Mouse (Mus musculus) liver, postnatal 0 days (tissue): ENCODE data around the gene Tada3. TPM values are rescaled to one million over a fixed set of nuclear protein-coding genes. Genes with fewer than 3 reads are reported as not detected.

Experiments
- ATAC-seq: fragments of 200-750 bp; cut with Nextera tagmentation; 2 replicates; pipeline ENCODE4 v1.8.0; 2017; ENCODE audit warnings: mild to moderate bottlenecking, moderate library complexity
- DNase-seq: peaks from one replicate; pipeline ENCODE4 v3.0.0-alpha.2; 2016
- H3K27ac ChIP-seq: fragments of 300-500 bp; sonication (generic); 2 replicates; pipeline ENCODE4 v1.5.1; 2014; ENCODE audit warnings: antibody characterized with exemption, moderate library complexity, mild to moderate bottlenecking, low read depth
- H3K27me3 ChIP-seq: fragments of 300-500 bp; sonication (generic); 2 replicates; pipeline ENCODE4 v1.6.1; 2014; ENCODE audit warnings: low read length, control low read depth, mixed read lengths; ENCODE audit not compliant: insufficient read depth
- H3K36me3 ChIP-seq: fragments of 300-500 bp; sonication (generic); replicated peaks from 2 replicates; pipeline ENCODE4 v1.6.1; 2014; ENCODE audit warnings: mild to moderate bottlenecking, control low read depth, low read length, moderate library complexity, mixed read lengths; ENCODE audit not compliant: insufficient read depth
- H3K4me1 ChIP-seq: fragments of 300-500 bp; sonication (generic); 2 replicates; pipeline ENCODE4 v1.6.1; 2014; ENCODE audit warnings: antibody characterized with exemption, mild to moderate bottlenecking, control low read depth; ENCODE audit not compliant: insufficient read depth
- H3K4me2 ChIP-seq: fragments of 300-500 bp; sonication (generic); 2 replicates; pipeline ENCODE4 v1.6.1; 2014; ENCODE audit warnings: low read depth, mild to moderate bottlenecking, low read length, moderate library complexity, mixed read lengths
- H3K4me3 ChIP-seq: fragments of 300-500 bp; sonication (generic); 2 replicates; pipeline ENCODE4 v1.5.1; 2014; ENCODE audit warnings: low read depth, low read length
- H3K9ac ChIP-seq: fragments of 300-500 bp; sonication (generic); replicated peaks from 2 replicates; pipeline ENCODE4 v1.6.1; 2014; ENCODE audit warnings: mild to moderate bottlenecking, moderate library complexity
- H3K9me3 ChIP-seq: fragments of 300-500 bp; sonication (generic); 2 replicates; pipeline ENCODE4 v1.6.1; 2016; ENCODE audit warnings: mild to moderate bottlenecking, control low read depth, low read length, mixed read lengths
- CTCF ChIP-seq: sonication (generic); IDR thresholded peaks from 2 replicates; pipeline ENCODE4 v1.5.1; 2016; ENCODE audit warnings: antibody characterized with exemption, low read depth
- EP300 ChIP-seq: IDR thresholded peaks from 2 replicates; pipeline ENCODE4 v1.6.1; 2016; ENCODE audit warnings: antibody characterized with exemption, low read depth, mild to moderate bottlenecking
- WGBS: fragments of 180-500 bp; shearing (Covaris S2); extraction: QIAGEN DNeasy Blood & Tissue Kit; methylation state at CpG from one replicate; pipeline ENCODE4 v1.1.7; 2014; ENCODE audit not compliant: insufficient replicate concordance; 5-methylcytosine and 5-hydroxymethylcytosine counted together
- polyA plus RNA-seq: library from polyadenylated mRNA; unstranded; fragments of >200 nt; fragmentation: Nextera tagmentation; extraction: Ambion mirVana; gene quantifications from 2 replicates; pipeline ENCODE4 v1.2.1, GENCODE M21; 2015

Tada3 gene
- polyA plus RNA-seq, 1 experiment from 2014 or later: 11.9 TPM

DNA sequence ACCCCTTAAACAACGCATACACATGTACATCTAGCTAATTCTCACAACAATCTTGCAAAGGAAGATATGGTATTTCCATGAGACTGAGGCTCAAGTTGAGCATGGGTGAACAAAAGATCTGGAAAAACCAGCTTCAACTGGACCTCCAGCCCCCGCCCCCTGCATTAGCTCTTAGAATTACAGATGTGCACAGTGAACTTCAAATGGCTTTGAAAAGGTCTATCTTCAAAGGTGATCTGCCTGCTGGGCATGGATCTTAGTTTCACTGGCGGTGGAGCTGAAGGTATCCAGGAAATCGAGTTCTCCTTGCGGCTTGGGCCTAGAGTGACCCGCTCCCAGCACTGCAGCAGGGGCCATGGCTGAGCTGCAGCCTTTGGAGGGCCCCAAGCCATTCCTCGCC lies 9.6 kb downstream of the Tada3 start:
- WGBS: 90% methylated on average over 7 of the region's 7 CpGs
- ATAC-seq (no peak), DNase-seq (no peak)
- no peak overlapping the region for H3K27ac ChIP-seq
- H3K4me1 ChIP-seq: no peaks in the 10 kb centered on the region
- peaks cover 42% of the 10 kb centered on the region for H3K36me3 ChIP-seq
- H3K4me2 ChIP-seq: no peak overlapping the region
- TF ChIP-seq EP300 (no peak), CTCF (no peak)
- H3K27me3 ChIP-seq: no peaks in the 10 kb centered on the region
- H3K4me3 ChIP-seq: no peak overlapping the region
- no peaks in the 10 kb centered on the region for H3K9me3 ChIP-seq
- H3K9ac ChIP-seq: no peak overlapping the region

- no peaks in the 10 kb centered on the region for H3K9me3 ChIP-seq
- ATAC-seq (no peak), DNase-seq (no peak)
- H3K4me3 ChIP-seq: no peak overlapping the region
- H3K27me3 ChIP-seq: no peaks in the 10 kb centered on the region
- 83% methylated on average over 1 of the region's 1 CpGs for WGBS
- no peak overlapping the region for H3K4me2 ChIP-seq
- no peak for TF ChIP-seq EP300
- no peak for TF ChIP-seq CTCF
- H3K36me3 ChIP-seq: peaks cover 37% of the 10 kb centered on the region
- H3K27ac ChIP-seq: no peak overlapping the region
- no peak overlapping the region for H3K9ac ChIP-seq
- H3K4me1 ChIP-seq: no peaks in the 10 kb centered on the region
These were observed 10.1 kb downstream of the Tada3 start for GRCm38 (mm10) chr6:113367574-113367973.

GRCm38 (mm10) chr6:113366639-113367038 lies 11.0 kb downstream of the Tada3 start:
- no peak for ATAC-seq
- no peak for TF ChIP-seq EP300
- TF ChIP-seq CTCF: no peak
- no peaks in the 10 kb centered on the region for H3K27me3 ChIP-seq

GRCm38 (mm10) chr6:113364518-113365135 lies 13.1 kb downstream of the Tada3 start:
- DNase-seq: no peak
- no peak overlapping the region for H3K27ac ChIP-seq
- 60% methylated on average over 8 of the region's 8 CpGs for WGBS
- TF ChIP-seq CTCF (no peak), EP300 (no peak)
- peak; percentile 75 for ATAC-seq
- H3K4me3 ChIP-seq: no peak overlapping the region
- peaks cover 10% of the 10 kb centered on the region for H3K36me3 ChIP-seq
- H3K4me2 ChIP-seq: no peak overlapping the region
- H3K27me3 ChIP-seq: no peaks in the 10 kb centered on the region
- no peak overlapping the region for H3K9ac ChIP-seq
- no peaks in the 10 kb centered on the region for H3K4me1 ChIP-seq
- H3K9me3 ChIP-seq: no peaks in the 10 kb centered on the region

More at GRCm38 (mm10) chr6:113366639-113367038, 11.0 kb downstream of the Tada3 start:
- H3K9me3 ChIP-seq: no peaks in the 10 kb centered on the region
- H3K4me2 ChIP-seq: no peak overlapping the region
- H3K4me1 ChIP-seq: no peaks in the 10 kb centered on the region
- no peak overlapping the region for H3K4me3 ChIP-seq
- peaks cover 27% of the 10 kb centered on the region for H3K36me3 ChIP-seq
- H3K27ac ChIP-seq: no peak overlapping the region
- 85% methylated on average over 6 of the region's 6 CpGs for WGBS
- H3K9ac ChIP-seq: no peak overlapping the region
- DNase-seq: no peak

GRCm38 (mm10) chr6:113362241-113362640 lies 15.4 kb downstream of the Tada3 start:
- H3K36me3 ChIP-seq: 0 out of 2 replicates have a peak, but pooled peaks cover 3% of the 10 kb centered on the region
- TF ChIP-seq EP300 (no peak), CTCF (no peak)
- WGBS: 92% methylated on average over 1 of the region's 1 CpGs
- H3K4me1 ChIP-seq: no peaks in the 10 kb centered on the region
- ATAC-seq (no peak), DNase-seq (no peak)
- H3K27ac ChIP-seq: no peak overlapping the region
- no peaks in the 10 kb centered on the region for H3K9me3 ChIP-seq
- H3K27me3 ChIP-seq: no peaks in the 10 kb centered on the region
- no peak overlapping the region for H3K4me3 ChIP-seq
- H3K9ac ChIP-seq: no peak overlapping the region
- H3K4me2 ChIP-seq: no peak overlapping the region

GRCm38 (mm10) chr6:113361476-113361875 lies 16.2 kb downstream of the Tada3 start:
- TF ChIP-seq CTCF: peak; percentile 28; the same call in 1 of the 2 replicates
- no peak for TF ChIP-seq EP300
- ATAC-seq: no peak
- H3K9me3 ChIP-seq: no peaks in the 10 kb centered on the region
- 71% methylated on average over 4 of the region's 4 CpGs for WGBS
- no peak overlapping the region for H3K9ac ChIP-seq
- no peak overlapping the region for H3K4me3 ChIP-seq
- no peak overlapping the region for H3K27ac ChIP-seq
- H3K36me3 ChIP-seq: no peaks in the 10 kb centered on the region
- no peaks in the 10 kb centered on the region for H3K4me1 ChIP-seq
- no peak overlapping the region for H3K4me2 ChIP-seq
- no peak for DNase-seq
- H3K27me3 ChIP-seq: no peaks in the 10 kb centered on the region

- Histone ChIP-seq H3K27ac (no peak overlapping the region), H3K36me3 (no peaks in the 10 kb centered on the region), H3K4me2 (no peak overlapping the region), H3K4me3 (no peak overlapping the region), H3K4me1 (no peaks in the 10 kb centered on the region), H3K9ac (no peak overlapping the region), H3K9me3 (no peaks in the 10 kb centered on the region), H3K27me3 (no peaks in the 10 kb centered on the region)
- no peak for DNase-seq
- no peak for TF ChIP-seq EP300
- TF ChIP-seq CTCF: no peak
- ATAC-seq: no peak
- 66% methylated on average over 3 of the region's 3 CpGs for WGBS
These were observed 24.0 kb downstream of the Tada3 start for GRCm38 (mm10) chr6:113353696-113354095.
